19 mouse cellular contexts compared by ENCODE assay signal in the genomic region with DNA sequence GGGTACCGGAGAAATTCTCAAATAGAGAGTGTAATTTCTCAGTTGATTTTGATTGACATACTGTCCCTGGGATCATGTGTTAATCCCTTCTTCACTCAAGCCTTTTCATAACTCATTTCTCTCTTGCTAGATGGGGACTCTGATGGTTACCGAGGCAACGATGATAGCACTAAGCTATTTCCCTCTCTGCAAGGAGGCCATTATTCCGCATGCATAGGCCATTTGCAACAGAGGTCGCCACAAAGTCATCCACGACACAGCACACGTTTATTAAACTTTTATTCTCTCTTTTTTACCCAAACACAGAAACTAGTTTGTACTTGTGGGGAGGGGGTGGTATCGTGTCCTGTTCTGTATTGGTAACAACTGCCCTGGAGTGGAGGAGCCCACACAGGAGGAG. TPM values are rescaled to one million over a fixed set of nuclear protein-coding genes. Genes with fewer than 3 reads are reported as not detected.
A peak's percentile ranks its signal among the peaks of the same experiment; 100 is the strongest.
DNase-seq lines count a peak whose midpoint lies in the region; ATAC-seq lines count a peak whose summit lies in the region.
"Had no signal": no experiment of that assay in that cellular context is flagged by ENCODE, and none has a peak within 500 bp of the region (broad histone marks: within the 10 kb centered on the region; RNA-seq: fewer than 3 reads in every experiment).

No protein-coding gene starts in this region.

- no peak overlapping the region for H3K9ac ChIP-seq in hindbrain, embryonic 13.5 days
- no peak overlapping the region for H3K9ac ChIP-seq in midbrain, embryonic 15.5 days
- H3K9ac ChIP-seq: embryonic facial prominence, embryonic 13.5 days; heart, embryonic 12.5 days; liver, embryonic 13.5 days had no signal

- H3K4me2 ChIP-seq in hindbrain, embryonic 13.5 days = no peak overlapping the region
- H3K4me2 ChIP-seq in midbrain, embryonic 15.5 days = no peak overlapping the region
- H3K4me2 ChIP-seq: embryonic facial prominence, embryonic 13.5 days; heart, embryonic 12.5 days; liver, embryonic 13.5 days had no signal

- H3K9me3 ChIP-seq in hindbrain, embryonic 13.5 days = no peaks in the 10 kb centered on the region
- no peaks in the 10 kb centered on the region for H3K9me3 ChIP-seq in midbrain, embryonic 15.5 days
- H3K9me3 ChIP-seq: embryonic facial prominence, embryonic 13.5 days; G1E; heart, embryonic 12.5 days; limb, embryonic 10.5 days; liver, embryonic 13.5 days had no signal

- 7% methylated on average over 8 of the region's 8 CpGs for WGBS in hindbrain, embryonic 13.5 days
- 3% methylated on average over 8 of the region's 8 CpGs for WGBS in midbrain, embryonic 15.5 days

- DNase-seq in R1 (ENCODE audit: low read depth, low spot score) = peak; percentile 28
- peak; percentile 47 for DNase-seq in embryo, embryonic 11 days
- DNase-seq in thymus, postnatal 14 days = no peak
- no peak for DNase-seq in urinary bladder, adult 2 months (ENCODE audit: low spot score)
- DNase-seq in spleen, postnatal 14 days (ENCODE audit: low spot score in 2 of 2) = no peak
- DNase-seq: adrenal gland, postnatal 10 days; cerebellum, postnatal 10 days; gastrocnemius, postnatal 25 days; kidney, adult 2 months; kidney, postnatal 25 days; liver, embryonic 13.5 days; right cerebral cortex, postnatal 4 days had no signal

- H3K27me3 ChIP-seq in hindbrain, embryonic 13.5 days = peaks cover 83% of the 10 kb centered on the region
- H3K27me3 ChIP-seq in midbrain, embryonic 15.5 days (replicated peaks) = peaks cover 50% of the 10 kb centered on the region

- ATAC-seq in hindbrain, embryonic 13.5 days (ENCODE audit: low FRiP score) = 0 out of 2 replicates have a peak, but pooled peaks have one; percentile 18
- peak; percentile 68 for ATAC-seq in midbrain, embryonic 15.5 days (replicated peaks)

- H3K4me3 ChIP-seq in hindbrain, embryonic 13.5 days = no peak overlapping the region
- H3K4me3 ChIP-seq in midbrain, embryonic 15.5 days = no peak overlapping the region
- H3K4me3 ChIP-seq: embryonic facial prominence, embryonic 13.5 days; heart, embryonic 12.5 days; limb, embryonic 10.5 days; liver, embryonic 13.5 days had no signal

- peaks cover 18% of the 10 kb centered on the region for H3K4me1 ChIP-seq in hindbrain, embryonic 13.5 days (replicated peaks)
- H3K4me1 ChIP-seq in midbrain, embryonic 15.5 days = peaks cover 25% of the 10 kb centered on the region
- H3K4me1 ChIP-seq: liver, embryonic 13.5 days had no signal

- H3K27ac ChIP-seq in hindbrain, embryonic 13.5 days = no peak overlapping the region
- H3K27ac ChIP-seq in midbrain, embryonic 15.5 days = no peak overlapping the region
- H3K27ac ChIP-seq: embryonic facial prominence, embryonic 13.5 days; limb, embryonic 10.5 days; liver, embryonic 13.5 days had no signal

- no peaks in the 10 kb centered on the region for H3K36me3 ChIP-seq in hindbrain, embryonic 13.5 days
- no peaks in the 10 kb centered on the region for H3K36me3 ChIP-seq in midbrain, embryonic 15.5 days (replicated peaks)
- H3K36me3 ChIP-seq: embryonic facial prominence, embryonic 13.5 days; G1E; heart, embryonic 12.5 days; limb, embryonic 10.5 days; liver, embryonic 13.5 days had no signal

RNA-seq across cellular contexts. Expression of gene Gata3, which starts 8.0 kb away (rescaled TPM):
- polyA plus RNA-seq in hindbrain, embryonic 13.5 days (2015; fragmentation: Nextera tagmentation; extraction: Ambion mirVana) = 32.3 and 59.4 TPM in 2 replicates
- polyA plus RNA-seq in midbrain, embryonic 15.5 days (2015; fragmentation: Nextera tagmentation; extraction: Ambion mirVana) = 99.1 and 116 TPM in 2 replicates
- 60.3 and 78.8 TPM in 2 replicates for polyA plus RNA-seq in urinary bladder, adult 2 months (2012; rRNA removed)

RNA-seq across cellular contexts. Expression of gene 9230102O04Rik, which starts 8.5 kb away (rescaled TPM):
- 1.4 and 2.7 TPM in 2 replicates for polyA plus RNA-seq in hindbrain, embryonic 13.5 days (2015; fragmentation: Nextera tagmentation; extraction: Ambion mirVana)
- polyA plus RNA-seq in midbrain, embryonic 15.5 days (2015; fragmentation: Nextera tagmentation; extraction: Ambion mirVana) = 4.0 and 4.8 TPM in 2 replicates
- polyA plus RNA-seq in urinary bladder, adult 2 months (2012; rRNA removed) = 15.6 and 15.8 TPM in 2 replicates
- polyA plus RNA-seq: heart, embryonic 12.5 days; liver, embryonic 13.5 days; lung, embryonic 16.5 days had no signal

RNA-seq across cellular contexts. Expression of gene 4930412O13Rik, which starts 16.8 kb away (rescaled TPM):
- polyA plus RNA-seq in hindbrain, embryonic 13.5 days (2015; fragmentation: Nextera tagmentation; extraction: Ambion mirVana) = 1.1 and 2.5 TPM in 2 replicates
- 1.3 and 2.2 TPM in 2 replicates for polyA plus RNA-seq in midbrain, embryonic 15.5 days (2015; fragmentation: Nextera tagmentation; extraction: Ambion mirVana)
- 12.3 and 23.2 TPM in 2 replicates for polyA plus RNA-seq in urinary bladder, adult 2 months (2012; rRNA removed)
- polyA plus RNA-seq: embryonic facial prominence, embryonic 13.5 days; G1E; liver, embryonic 13.5 days; lung, embryonic 16.5 days had no signal

Comparison
In these comparisons a context has a peak if more than half of its experiments do, and no peak if none do; other contexts are left out.
1. DNase-seq: peak in R1 (single experiment) and embryo, embryonic 11 days (single experiment); none in thymus, postnatal 14 days (single experiment), urinary bladder, adult 2 months (single experiment) and spleen, postnatal 14 days (0 of 2).